Mouse (Mus musculus) heart, adult 2 months (tissue): ENCODE data around the gene Akr1a1.

Experiments used
- CTCF ChIP-seq: fragments of 200-600 bp; IDR thresholded peaks from 2 replicates; pipeline ENCODE4 v1.8.1; 2022; ENCODE audit warnings: antibody characterized with exemption, mild to moderate bottlenecking, moderate library complexity
- POLR2A ChIP-seq: fragments of 200-500 bp; IDR thresholded peaks from 2 replicates; pipeline ENCODE4 v1.6.1; 2011; ENCODE audit warnings: mild to moderate bottlenecking, low read depth, low read length, control low read depth; ENCODE audit not compliant: insufficient read depth

- TF ChIP-seq POLR2A (no peak), CTCF (no peak)
Measured at GRCm38 (mm10) chr4:116700964-116701363, 49.5 kb upstream of the Akr1a1 start.
